Mouse (Mus musculus) bone marrow macrophage, adult 2 months (primary cell): ENCODE measurements at regions not wholly inside any gene's neighbourhood (a gene's known extent, or its start where the extent isn't known, plus 50 kb on each side); places are given as distances from the start of the nearest gene placed in this dataset.

Experiments
- H3K27ac ChIP-seq: 2 replicates; pipeline ENCODE4 v1.5.1; 2012; ENCODE audit warnings: low read depth, low read length; ENCODE audit not compliant: insufficient read depth
- H3K4me1 ChIP-seq: 2 replicates; pipeline ENCODE4 v1.6.1; 2012; ENCODE audit warnings: low read length; ENCODE audit not compliant: control insufficient read depth, insufficient read depth
- H3K4me3 ChIP-seq: 2 replicates; pipeline ENCODE4 v1.5.1; 2012; ENCODE audit warnings: mild to moderate bottlenecking, low read length, moderate library complexity; ENCODE audit not compliant: insufficient read depth
- CTCF ChIP-seq: IDR thresholded peaks from 2 replicates; pipeline ENCODE4 v1.5.1; 2012; ENCODE audit warnings: low read depth, mild to moderate bottlenecking, low read length, moderate library complexity
- POLR2A ChIP-seq: IDR thresholded peaks from 2 replicates; pipeline ENCODE4 v1.6.1; 2012; ENCODE audit warnings: mild to moderate bottlenecking, low read depth, low read length, borderline replicate concordance

DNA sequence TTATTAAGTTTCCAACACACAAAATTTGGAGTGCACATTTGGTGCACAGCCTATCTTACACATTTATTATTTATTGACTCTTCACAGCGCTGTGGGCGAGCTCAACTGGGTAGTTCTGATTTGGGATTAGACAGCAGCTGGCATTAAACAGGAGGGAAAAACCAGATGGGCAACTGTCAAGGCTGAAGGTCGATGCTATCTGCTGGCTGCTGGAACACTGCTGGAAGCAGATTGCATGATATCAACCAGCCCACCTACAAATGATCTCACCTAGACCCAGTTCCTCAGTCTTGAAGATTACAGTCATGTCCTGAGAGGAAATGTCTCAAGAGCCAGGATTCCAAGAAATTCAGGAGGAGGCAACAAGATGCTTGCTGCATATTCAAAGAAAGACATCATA is 91.0 kb upstream of the Arid1b start:
- Histone ChIP-seq H3K27ac (no peak overlapping the region), H3K4me3 (no peak overlapping the region), H3K4me1 (no peaks in the 10 kb centered on the region)
- TF ChIP-seq POLR2A = no peak
- TF ChIP-seq CTCF = no peak

DNA sequence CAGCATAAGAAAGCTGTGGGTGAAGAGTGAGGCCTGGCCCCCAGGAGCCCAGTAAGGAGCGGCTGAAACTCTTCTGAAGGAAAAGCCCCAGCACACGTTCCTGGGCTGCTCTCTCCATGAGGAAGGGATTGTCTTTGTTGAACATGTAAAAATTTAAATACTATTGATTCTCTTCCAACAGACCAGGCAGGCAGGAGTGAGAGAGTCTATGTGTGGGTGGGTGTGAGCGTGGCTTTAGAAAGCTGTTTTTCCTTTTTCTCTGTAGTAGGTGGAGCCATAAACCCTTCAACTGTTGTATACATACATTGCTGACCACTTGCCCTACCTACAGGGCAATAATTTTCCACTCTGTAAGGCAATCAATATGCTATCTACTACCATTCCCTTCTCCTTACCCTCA is 87.6 kb upstream of the Arid1b start:
- H3K4me3 ChIP-seq = no peak overlapping the region
- no peak overlapping the region for H3K27ac ChIP-seq
- TF ChIP-seq POLR2A = no peak
- no peak for TF ChIP-seq CTCF
- H3K4me1 ChIP-seq = 0 out of 2 replicates have a peak, but pooled peaks cover 2% of the 10 kb centered on the region

DNA sequence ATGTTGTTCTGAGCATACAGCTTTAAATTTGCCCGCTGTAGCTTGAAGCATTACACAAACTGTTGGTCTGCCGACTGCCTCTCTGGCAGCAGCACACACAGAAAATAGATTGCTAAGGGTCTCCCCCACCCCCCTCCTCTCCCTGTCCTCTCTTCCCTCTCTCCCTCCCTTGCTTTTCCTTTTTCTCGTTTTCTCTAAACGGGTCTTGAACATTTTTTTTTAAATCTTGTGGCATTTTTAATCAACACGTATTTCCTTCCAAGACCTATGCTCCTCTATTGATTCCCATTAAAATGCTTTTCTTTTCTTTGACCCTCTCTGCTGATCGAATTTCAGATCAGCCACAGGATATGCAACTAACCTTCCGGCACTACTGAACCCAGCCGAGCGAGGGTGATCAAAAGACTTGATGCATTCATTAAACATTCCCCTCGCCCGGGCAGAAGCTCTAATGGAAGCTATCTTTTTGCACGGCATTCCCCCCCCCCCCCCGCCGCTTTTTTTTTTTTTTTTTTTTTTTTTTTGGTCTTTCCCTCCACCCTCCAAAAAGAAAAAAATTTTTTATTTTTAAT is 86.9 kb upstream of the Arid1b start:
- H3K4me3 ChIP-seq = peak overlapping the region; percentile 61
- 0 out of 2 replicates have a peak overlapping the region, but pooled peaks have one; percentile 17 for H3K27ac ChIP-seq
- TF ChIP-seq CTCF = no peak
- TF ChIP-seq POLR2A = no peak
- 0 out of 2 replicates have a peak, but pooled peaks cover 2% of the 10 kb centered on the region for H3K4me1 ChIP-seq

DNA sequence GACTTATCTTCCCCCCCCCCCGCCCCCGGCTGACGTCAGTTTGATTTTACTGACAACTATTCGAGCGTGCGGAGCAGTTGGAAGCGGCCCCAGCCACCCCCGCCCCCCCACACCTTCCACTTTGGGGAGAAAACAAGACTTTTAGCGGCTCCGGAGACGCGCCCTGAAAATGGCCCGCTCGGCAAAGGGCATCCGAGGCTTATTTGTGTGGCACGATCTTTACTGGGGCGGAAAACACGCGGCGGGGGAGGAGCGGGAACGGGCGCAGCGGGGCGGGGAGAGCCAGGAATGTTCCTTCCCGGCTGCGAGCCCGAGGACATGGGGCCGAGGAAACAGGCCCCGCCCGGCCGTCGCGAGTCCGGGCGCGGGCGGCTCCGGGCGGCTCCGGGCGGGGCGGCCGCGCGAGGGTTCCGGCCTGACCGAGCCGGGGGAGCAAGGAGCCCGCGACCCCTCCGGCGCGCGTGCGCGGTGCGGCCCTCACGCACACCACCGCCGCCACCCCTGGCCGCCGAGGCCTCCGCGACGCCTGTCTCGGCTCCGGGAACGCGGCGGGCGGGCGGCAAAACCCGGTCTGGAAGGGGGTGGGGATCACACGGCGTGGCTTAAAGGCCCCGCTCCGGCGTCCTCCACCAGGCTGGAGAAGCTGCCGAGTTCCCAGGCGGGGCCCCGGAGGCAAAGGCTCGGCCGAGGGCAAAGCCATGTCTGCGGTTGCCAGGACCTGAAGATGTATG is 86.1 kb upstream of the Arid1b start:
- H3K27ac ChIP-seq = peak overlapping the region; percentile 90
- peak overlapping the region; percentile 71 for H3K4me3 ChIP-seq
- H3K4me1 ChIP-seq = 0 out of 2 replicates have a peak, but pooled peaks cover 2% of the 10 kb centered on the region
- TF ChIP-seq CTCF (no peak), POLR2A (no peak)

DNA sequence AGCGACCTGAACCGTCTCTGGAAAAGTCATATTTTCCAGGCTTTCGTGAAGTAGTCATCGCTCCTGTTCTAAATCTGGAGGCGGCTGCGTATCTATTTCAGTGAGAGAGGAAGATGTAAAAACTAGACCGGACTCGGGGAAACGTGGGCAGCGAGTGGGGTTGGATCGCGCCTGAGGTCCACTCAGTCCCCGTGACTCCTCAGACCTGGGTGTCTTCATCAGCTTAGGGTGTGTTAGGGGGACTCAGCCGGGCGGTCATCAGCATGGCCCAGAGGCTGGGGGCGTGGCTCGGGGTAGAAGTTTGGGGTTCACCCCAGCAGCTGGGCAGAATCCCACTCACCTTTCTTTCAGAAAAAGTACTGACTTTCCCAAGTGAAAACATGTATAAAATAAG is 85.6 kb upstream of the Arid1b start:
- TF ChIP-seq POLR2A (no peak), CTCF (no peak)
- H3K4me1 ChIP-seq = 0 out of 2 replicates have a peak, but pooled peaks cover 2% of the 10 kb centered on the region
- peak overlapping the region; percentile 71 for H3K4me3 ChIP-seq
- peak overlapping the region; percentile 90 for H3K27ac ChIP-seq

DNA sequence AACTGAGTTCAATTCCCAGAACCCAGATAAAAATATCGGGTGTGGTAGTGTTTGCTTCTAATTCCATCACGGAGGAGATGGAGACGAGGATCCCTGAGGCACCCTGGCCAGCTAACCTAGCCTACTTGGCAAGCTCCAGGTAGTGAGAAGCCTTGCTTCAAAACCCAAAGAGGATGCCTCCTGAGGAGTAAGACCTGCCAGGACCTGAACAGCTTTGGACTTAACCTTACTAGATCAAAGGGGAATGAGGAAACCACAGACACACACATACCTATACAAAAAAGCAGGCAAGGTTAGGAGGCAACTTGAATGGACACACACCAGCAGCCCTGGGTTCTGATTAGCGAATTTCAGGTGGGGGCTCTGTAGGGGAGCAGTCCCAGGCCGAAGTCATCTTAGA is 84.0 kb upstream of the Arid1b start:
- Histone ChIP-seq H3K27ac (no peak overlapping the region), H3K4me1 (0 out of 2 replicates have a peak, but pooled peaks cover 2% of the 10 kb centered on the region), H3K4me3 (no peak overlapping the region)
- no peak for TF ChIP-seq CTCF
- no peak for TF ChIP-seq POLR2A

DNA sequence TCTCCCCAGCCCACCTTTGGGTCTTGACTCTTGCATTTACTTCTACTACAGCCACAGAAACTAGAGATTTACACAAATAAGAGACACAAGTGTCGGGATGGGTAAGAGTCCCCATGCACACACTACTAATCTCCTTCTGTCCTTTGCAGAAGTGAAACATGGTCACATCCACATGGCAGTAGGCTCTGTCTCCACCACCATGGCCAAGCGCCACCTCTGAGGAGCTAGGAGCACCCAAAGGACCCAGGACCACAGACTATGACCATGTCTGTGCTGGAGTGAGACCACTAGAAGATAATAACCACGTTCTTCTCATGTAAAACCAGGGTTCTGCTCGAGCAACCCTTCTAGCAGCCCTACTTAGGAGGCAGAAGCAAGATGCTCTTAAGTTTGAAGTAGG is 81.1 kb upstream of the Arid1b start:
- Histone ChIP-seq H3K27ac (no peak overlapping the region), H3K4me3 (no peak overlapping the region), H3K4me1 (0 out of 2 replicates have a peak, but pooled peaks cover 2% of the 10 kb centered on the region)
- TF ChIP-seq POLR2A (no peak), CTCF (no peak)

DNA sequence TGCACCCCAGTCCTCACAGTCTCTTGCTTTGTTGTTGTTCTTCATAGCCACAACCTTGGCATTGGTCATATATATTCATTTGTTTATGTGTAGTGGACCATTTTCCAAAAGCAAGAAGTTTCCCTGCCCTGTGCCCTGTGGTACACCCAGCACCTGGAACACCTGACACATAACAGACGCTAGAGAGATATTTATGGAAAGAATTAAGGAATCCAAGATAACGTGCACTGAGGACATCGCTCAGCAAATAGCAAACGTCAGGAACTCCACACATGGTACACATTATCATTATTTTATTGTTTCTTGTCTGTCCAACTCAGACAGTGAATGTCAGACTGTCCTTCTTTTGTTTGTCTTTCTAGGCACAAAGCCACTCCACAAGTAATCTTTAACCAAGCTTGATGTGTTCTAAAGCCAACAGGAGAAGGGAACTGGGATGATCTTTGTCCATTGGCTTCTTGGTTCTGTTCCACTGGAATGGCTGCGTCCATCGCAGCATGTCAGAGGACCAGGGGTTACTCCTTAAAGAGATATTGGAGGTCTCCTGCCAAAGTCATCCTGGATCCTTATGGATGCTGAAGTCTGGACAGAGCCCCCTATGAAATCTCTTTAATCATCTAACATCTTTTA is 74.2 kb upstream of the Arid1b start:
- Histone ChIP-seq H3K27ac (no peak overlapping the region), H3K4me3 (no peak overlapping the region), H3K4me1 (peaks cover 6% of the 10 kb centered on the region)
- TF ChIP-seq POLR2A (no peak), CTCF (no peak)

DNA sequence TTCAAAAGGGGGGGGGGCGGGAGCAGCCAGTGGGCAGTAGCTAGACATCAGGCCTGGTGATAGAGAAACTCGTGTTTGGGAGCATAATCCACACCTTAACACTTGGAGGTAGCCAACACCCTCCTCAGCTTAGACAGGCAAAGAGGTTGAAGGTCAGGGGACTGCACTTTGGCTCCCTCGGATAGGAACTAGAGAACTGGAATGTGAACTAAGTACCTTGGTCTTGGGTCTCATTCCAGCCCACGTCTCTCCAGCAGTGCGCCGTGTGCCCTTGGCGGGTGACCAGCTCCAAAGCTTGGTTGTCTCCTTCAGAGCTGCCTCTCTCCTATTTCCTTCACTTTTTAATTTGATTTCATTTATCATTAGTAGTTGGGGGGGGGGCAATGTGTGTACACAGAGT is 73.0 kb upstream of the Arid1b start:
- TF ChIP-seq POLR2A = no peak
- no peak for TF ChIP-seq CTCF
- Histone ChIP-seq H3K27ac (no peak overlapping the region), H3K4me1 (peaks cover 6% of the 10 kb centered on the region), H3K4me3 (no peak overlapping the region)

DNA sequence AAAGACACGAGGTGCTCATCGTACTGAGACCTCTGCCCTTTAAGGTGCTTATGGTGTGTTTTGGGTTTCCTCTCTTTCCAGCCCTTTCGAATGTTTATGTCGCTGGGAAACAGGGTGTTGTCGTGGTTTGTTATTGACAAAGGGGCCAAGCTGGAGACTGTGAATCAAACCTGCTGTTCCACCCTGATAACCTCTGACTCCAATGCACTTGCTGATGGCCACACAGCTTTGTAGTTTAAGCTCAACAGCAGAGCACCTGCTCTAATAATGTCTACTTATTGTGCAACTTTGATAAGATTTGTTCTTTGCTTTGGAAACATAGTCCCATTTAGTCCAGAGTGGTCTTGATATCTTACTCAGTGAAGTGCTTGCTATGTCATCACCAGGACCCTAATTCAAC is 65.5 kb upstream of the Arid1b start:
- Histone ChIP-seq H3K27ac (no peak overlapping the region), H3K4me3 (no peak overlapping the region), H3K4me1 (no peaks in the 10 kb centered on the region)
- TF ChIP-seq CTCF (no peak), POLR2A (no peak)
